Mouse (Mus musculus) C2C12 (cell line): Measurements from ENCODE around the gene Sez6l. TPM values are rescaled to one million over a fixed set of nuclear protein-coding genes. Genes with fewer than 3 reads are reported as not detected.

Source experiments
- H3K27me3 ChIP-seq: one replicate; pipeline ENCODE4 v1.6.1; 2011; ENCODE audit not compliant: control insufficient read depth, insufficient read depth, insufficient read length
- H3K36me3 ChIP-seq: one replicate; pipeline ENCODE4 v1.6.1; 2011; ENCODE audit not compliant: control insufficient read depth, insufficient read depth
- H3K4me3 ChIP-seq: one replicate; pipeline ENCODE4 v1.5.1; 2011; ENCODE audit warnings: mild to moderate bottlenecking, control low read depth; ENCODE audit not compliant: poor library complexity, insufficient read depth, severe bottlenecking
- H3K79me2 ChIP-seq: one replicate; pipeline ENCODE4 v1.6.1; 2011; ENCODE audit not compliant: control insufficient read depth, insufficient read depth
- H3K79me3 ChIP-seq: one replicate; pipeline ENCODE4 v1.6.1; 2011; ENCODE audit warnings: low read depth, control low read depth
- H3ac ChIP-seq: one replicate; pipeline ENCODE3; 2011; ENCODE audit warnings: low read depth; ENCODE audit not compliant: control insufficient read depth, insufficient read length
- CEBPB ChIP-seq: IDR thresholded peaks from one replicate; pipeline ENCODE4 v1.6.1; 2011; ENCODE audit warnings: low read depth, mild to moderate bottlenecking, control low read depth, moderate library complexity
- CTCF ChIP-seq: IDR thresholded peaks from one replicate; pipeline ENCODE4 v1.5.1; 2011; ENCODE audit not compliant: control insufficient read depth, insufficient read depth, insufficient read length
- FOSL1 ChIP-seq: IDR thresholded peaks from one replicate; pipeline ENCODE4 v1.8.0; 2011; ENCODE audit warnings: mild to moderate bottlenecking, low read length; ENCODE audit not compliant: poor library complexity, insufficient read depth, severe bottlenecking
- MAX ChIP-seq: IDR thresholded peaks from one replicate; pipeline ENCODE4 v1.6.1; 2011; ENCODE audit warnings: mild to moderate bottlenecking, control low read depth
- MYOD1 ChIP-seq: IDR thresholded peaks from one replicate; pipeline ENCODE4 v1.6.1; 2011; ENCODE audit warnings: low read depth; ENCODE audit not compliant: control insufficient read depth, insufficient read length
- MYOG ChIP-seq: IDR thresholded peaks from one replicate; pipeline ENCODE4 v1.6.1; 2011; ENCODE audit not compliant: control insufficient read depth, insufficient read length; ENCODE audit errors: extremely low read depth
- USF1 ChIP-seq: IDR thresholded peaks from one replicate; pipeline ENCODE4 v1.6.1; 2011; ENCODE audit warnings: low read depth, mild to moderate bottlenecking, control low read depth, moderate library complexity
- polyA plus RNA-seq: library from polyadenylated mRNA; unstranded; fragments of >200 nt; fragmentation: generic; extraction: Trizol; gene quantifications from one replicate; pipeline ENCODE4 v1.2.1, GENCODE M21; 2012; ENCODE audit warnings: missing spikeins

Sez6l gene
- polyA plus RNA-seq, 1 experiment: not detected

DNA sequence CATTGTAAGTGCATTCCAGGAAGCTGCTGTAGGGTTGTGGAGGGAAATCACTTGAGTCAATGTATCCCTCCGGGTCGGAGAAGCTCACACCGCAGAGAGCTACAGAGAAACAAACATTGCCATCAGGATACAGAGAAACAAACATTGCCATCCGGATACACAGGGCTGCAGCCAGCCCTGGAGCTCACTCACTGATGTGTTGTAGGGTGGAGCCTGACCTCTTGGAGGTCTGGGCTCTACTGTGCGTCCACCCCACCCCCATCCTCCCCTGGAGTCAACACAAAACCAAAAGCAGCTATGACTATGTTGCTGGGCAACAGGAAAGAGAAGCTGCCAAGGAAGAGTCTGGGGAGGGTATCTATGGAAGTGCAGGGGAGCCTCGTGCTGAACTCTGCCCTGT lies 103.5 kb downstream of the Sez6l start:
- Histone ChIP-seq H3K79me3 (no peaks in the 10 kb centered on the region), H3ac (no peak overlapping the region), H3K27me3 (peaks cover 32% of the 10 kb centered on the region), H3K4me3 (no peak overlapping the region), H3K79me2 (no peaks in the 10 kb centered on the region), H3K36me3 (no peaks in the 10 kb centered on the region)
- no peak for TF ChIP-seq USF1
- no peak for TF ChIP-seq CTCF
- no peak for TF ChIP-seq CEBPB
- no peak for TF ChIP-seq MYOG
- TF ChIP-seq MYOD1: no peak
- TF ChIP-seq MAX: no peak
- TF ChIP-seq FOSL1: no peak

DNA sequence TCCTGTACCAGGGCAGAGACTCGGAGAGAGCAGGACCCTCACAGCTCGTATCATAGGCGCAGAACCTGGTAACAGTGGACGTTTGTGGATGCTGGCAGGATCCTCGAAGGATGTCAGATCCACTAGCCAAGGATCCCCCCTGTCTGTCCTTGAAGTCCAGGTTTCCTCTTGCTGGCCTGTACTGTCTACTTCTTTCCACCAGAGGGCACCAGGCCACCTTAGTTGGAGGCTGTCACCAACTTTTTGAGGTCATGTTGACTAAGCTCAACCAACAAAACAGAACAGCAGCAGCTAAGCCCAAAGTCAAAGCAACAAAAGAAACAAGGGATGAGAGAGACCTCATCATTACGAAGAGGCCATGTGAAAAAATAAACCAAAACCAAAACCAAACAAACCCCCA lies 106.8 kb downstream of the Sez6l start:
- H3K79me2 ChIP-seq: no peaks in the 10 kb centered on the region
- no peak overlapping the region for H3K4me3 ChIP-seq
- no peaks in the 10 kb centered on the region for H3K36me3 ChIP-seq
- peaks cover 46% of the 10 kb centered on the region for H3K27me3 ChIP-seq
- TF ChIP-seq MAX (no peak), MYOG (no peak), CTCF (no peak), FOSL1 (no peak)
- H3ac ChIP-seq: no peak overlapping the region
- no peaks in the 10 kb centered on the region for H3K79me3 ChIP-seq

DNA sequence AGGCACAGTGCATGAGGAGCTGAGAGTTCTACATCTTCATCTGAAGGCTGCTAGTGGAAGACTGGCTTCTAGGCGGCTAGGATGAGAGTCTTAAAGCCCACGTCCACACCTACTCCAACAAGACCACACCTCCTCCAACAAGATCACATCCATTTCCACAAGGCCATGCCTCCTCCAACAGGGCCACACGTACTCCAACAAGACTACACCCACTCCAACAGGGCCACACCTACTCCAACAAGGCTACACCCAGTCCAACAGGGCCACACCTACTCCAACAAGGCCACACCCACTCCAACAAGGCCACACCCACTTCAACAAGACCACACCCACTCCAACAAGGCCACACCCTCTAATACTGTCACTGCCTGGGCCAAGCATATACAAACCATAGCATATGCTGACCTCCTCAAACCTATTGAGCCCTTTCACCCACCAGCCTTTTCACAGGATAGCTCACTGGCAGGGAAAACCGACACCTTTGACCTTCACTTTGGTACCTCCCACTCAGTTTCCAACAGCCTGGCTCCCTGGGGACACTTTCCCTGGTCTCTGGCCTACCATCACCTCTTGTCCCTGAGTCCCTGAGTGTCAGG lies 107.9 kb downstream of the Sez6l start:
- Histone ChIP-seq H3K79me2 (no peaks in the 10 kb centered on the region), H3K36me3 (no peaks in the 10 kb centered on the region), H3K4me3 (no peak overlapping the region), H3K27me3 (peaks cover 54% of the 10 kb centered on the region), H3ac (no peak overlapping the region), H3K79me3 (no peaks in the 10 kb centered on the region)
- TF ChIP-seq CEBPB (no peak), MYOG (no peak), USF1 (no peak), MYOD1 (no peak), FOSL1 (no peak)

- TF ChIP-seq MYOG (no peak), FOSL1 (no peak), CTCF (no peak), USF1 (no peak), MAX (no peak), MYOD1 (no peak), CEBPB (no peak)
- Histone ChIP-seq H3K36me3 (no peaks in the 10 kb centered on the region), H3K79me2 (no peaks in the 10 kb centered on the region), H3K27me3 (peaks cover 56% of the 10 kb centered on the region), H3ac (no peak overlapping the region), H3K79me3 (no peaks in the 10 kb centered on the region), H3K4me3 (no peak overlapping the region)
Measured at GRCm38 (mm10) chr5:112466331-112466730, 110.7 kb downstream of the Sez6l start.

GRCm38 (mm10) chr5:112459903-112460302 lies 117.1 kb downstream of the Sez6l start:
- Histone ChIP-seq H3K79me3 (no peaks in the 10 kb centered on the region), H3K79me2 (no peaks in the 10 kb centered on the region), H3K4me3 (no peak overlapping the region), H3K36me3 (no peaks in the 10 kb centered on the region), H3K27me3 (peaks cover 64% of the 10 kb centered on the region), H3ac (no peak overlapping the region)
- TF ChIP-seq MYOD1: no peak
- TF ChIP-seq MYOG: no peak
- TF ChIP-seq CTCF: no peak
- TF ChIP-seq FOSL1: no peak

GRCm38 (mm10) chr5:112454966-112455555 lies 121.9 kb downstream of the Sez6l start:
- H3K79me2 ChIP-seq: no peaks in the 10 kb centered on the region
- H3ac ChIP-seq: no peak overlapping the region
- no peaks in the 10 kb centered on the region for H3K79me3 ChIP-seq
- H3K27me3 ChIP-seq: peaks cover 45% of the 10 kb centered on the region
- H3K36me3 ChIP-seq: no peaks in the 10 kb centered on the region
- no peak overlapping the region for H3K4me3 ChIP-seq
- TF ChIP-seq FOSL1 (no peak), CEBPB (no peak), MYOG (no peak), CTCF (no peak), MAX (no peak), MYOD1 (no peak), USF1 (no peak)
